9 mouse cellular contexts compared by ENCODE assay signal in the genomic region with DNA sequence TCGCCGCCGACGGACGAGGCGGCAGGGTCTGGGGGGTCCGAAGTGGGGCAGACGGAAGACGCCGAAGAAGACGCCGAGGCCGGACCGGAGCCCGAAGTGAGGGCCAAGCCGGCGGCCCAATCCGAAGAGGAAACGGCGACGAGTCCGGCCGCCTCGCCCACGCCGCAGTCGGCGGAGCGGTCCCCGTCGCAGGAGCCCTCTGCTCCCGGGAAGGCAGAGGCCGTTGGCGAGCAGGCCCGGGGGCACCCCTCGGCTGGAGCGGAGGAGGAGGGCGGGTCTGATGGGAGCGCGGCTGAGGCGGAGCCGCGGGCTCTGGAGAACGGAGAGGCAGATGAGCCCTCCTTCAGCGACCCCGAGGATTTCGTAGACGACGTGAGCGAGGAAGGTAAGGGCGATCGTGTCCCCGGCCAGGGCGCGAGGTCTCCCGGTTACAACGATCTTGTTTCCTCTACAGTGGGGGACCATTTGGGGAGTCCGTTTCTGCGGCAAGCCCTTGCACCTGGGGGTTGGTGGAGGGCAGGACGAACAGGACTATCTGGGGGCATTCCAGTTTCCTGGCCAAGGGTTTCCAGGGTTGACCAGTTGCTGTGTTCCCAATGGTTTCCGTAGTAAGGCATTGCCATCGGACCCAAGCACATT. TPM values are rescaled to one million over a fixed set of nuclear protein-coding genes. Genes with fewer than 3 reads are reported as not detected.
DNase-seq lines count a peak whose midpoint lies in the region; ATAC-seq and TF ChIP-seq lines count a peak whose summit lies in the region.
"Had no signal": no experiment of that assay in that cellular context is flagged by ENCODE, and none has a peak within 500 bp of the region (broad histone marks: within the 10 kb centered on the region; RNA-seq: fewer than 3 reads in every experiment).

No protein-coding gene starts in this region.

- no peak for TF ChIP-seq CTCF in layer of hippocampus, adult 2 months (conservative IDR thresholded peaks at IDR 0.05)

- H3K9me3 ChIP-seq in embryonic facial prominence, embryonic 11.5 days (replicated peaks; ENCODE audit: control insufficient read depth, low read length): no peaks in the 10 kb centered on the region
- H3K9me3 ChIP-seq in intestine, embryonic 15.5 days: no peaks in the 10 kb centered on the region
- no peaks in the 10 kb centered on the region for H3K9me3 ChIP-seq in midbrain, embryonic 11.5 days (ENCODE audit: control insufficient read depth, low read length)

- under 1% methylated on average over 62 of the region's 62 CpGs for WGBS in embryonic facial prominence, embryonic 11.5 days
- WGBS in intestine, embryonic 15.5 days: under 1% methylated on average over 61 of the region's 62 CpGs
- under 1% methylated on average over 57 of the region's 62 CpGs for WGBS in midbrain, embryonic 11.5 days

- H3K9ac ChIP-seq in embryonic facial prominence, embryonic 11.5 days (replicated peaks; ENCODE audit: low read length): peak overlapping the region; percentile 93
- H3K9ac ChIP-seq in intestine, embryonic 15.5 days: peak overlapping the region; percentile 97
- peak overlapping the region; percentile 97 for H3K9ac ChIP-seq in midbrain, embryonic 11.5 days (ENCODE audit: low read length)

- peaks cover 5% of the 10 kb centered on the region; the same call in 1 of the 2 replicates for H3K4me1 ChIP-seq in embryonic facial prominence, embryonic 11.5 days (ENCODE audit: control insufficient read depth, insufficient read depth, low read length)
- peaks cover 12% of the 10 kb centered on the region for H3K4me1 ChIP-seq in intestine, embryonic 15.5 days (replicated peaks)
- H3K4me1 ChIP-seq in midbrain, embryonic 11.5 days (ENCODE audit: control insufficient read depth, insufficient read depth, low read length): peaks cover 19% of the 10 kb centered on the region

- no peak; the same call in 1 of the 2 replicates for ATAC-seq in embryonic facial prominence, embryonic 11.5 days (replicated peaks; ENCODE audit: insufficient number of reproducible peaks, low FRiP score, low TSS enrichment, low read depth)
- ATAC-seq in intestine, embryonic 15.5 days: peak; percentile 54
- ATAC-seq in midbrain, embryonic 11.5 days (ENCODE audit: low FRiP score): peak; percentile 56

- H3K27me3 ChIP-seq in embryonic facial prominence, embryonic 11.5 days (ENCODE audit: control insufficient read depth, insufficient read depth, low read length): no peaks in the 10 kb centered on the region
- no peaks in the 10 kb centered on the region for H3K27me3 ChIP-seq in intestine, embryonic 15.5 days (replicated peaks)
- no peaks in the 10 kb centered on the region for H3K27me3 ChIP-seq in midbrain, embryonic 11.5 days (ENCODE audit: control insufficient read depth, insufficient read depth, low read length)

- H3K4me3 ChIP-seq in layer of hippocampus, adult 2 months: peak overlapping the region; percentile 98
- peak overlapping the region; percentile 80 for H3K4me3 ChIP-seq in embryonic facial prominence, embryonic 11.5 days (ENCODE audit: low read depth, low read length)
- H3K4me3 ChIP-seq in intestine, embryonic 15.5 days (replicated peaks): peak overlapping the region; percentile 100
- H3K4me3 ChIP-seq in midbrain, embryonic 11.5 days (ENCODE audit: low read depth, low read length): peak overlapping the region; percentile 99

- H3K27ac ChIP-seq in layer of hippocampus, adult 2 months: peak overlapping the region; percentile 100
- H3K27ac ChIP-seq in embryonic facial prominence, embryonic 11.5 days (replicated peaks; ENCODE audit: low read depth, low read length): no peak overlapping the region; the same call in 1 of the 2 replicates
- H3K27ac ChIP-seq in intestine, embryonic 15.5 days: peak overlapping the region; percentile 95
- H3K27ac ChIP-seq in midbrain, embryonic 11.5 days (ENCODE audit: low read depth, low read length): no peak overlapping the region; the same call in 1 of the 2 replicates

- peak overlapping the region; percentile 79 for H3K4me2 ChIP-seq in embryonic facial prominence, embryonic 11.5 days (ENCODE audit: low read depth, low read length)
- H3K4me2 ChIP-seq in intestine, embryonic 15.5 days (replicated peaks): peak overlapping the region; percentile 78
- H3K4me2 ChIP-seq in midbrain, embryonic 11.5 days: peak overlapping the region; percentile 76

- peak; percentile 58 for DNase-seq in adrenal gland, postnatal 10 days
- no peak for DNase-seq in adrenal gland, adult (ENCODE audit: inconsistent age in 2 of 2, low spot score in 1 of 2)
- DNase-seq in layer of hippocampus, adult 2 months (ENCODE audit: low spot score in 2 of 2): peak in 1 of 2 experiments; percentile 15
- DNase-seq in layer of hippocampus, postnatal 10 days (ENCODE audit: low spot score in 2 of 2): no peak
- no peak for DNase-seq in embryonic facial prominence, embryonic 11.5 days (ENCODE audit: low spot score)
- peak; percentile 94 for DNase-seq in midbrain, embryonic 11.5 days (ENCODE audit: low spot score, missing footprints)
- DNase-seq in B cell, adult 2 months: no peak

- H3K36me3 ChIP-seq in embryonic facial prominence, embryonic 11.5 days (replicated peaks; ENCODE audit: control insufficient read depth, insufficient read depth, low read depth, low read length): no peaks in the 10 kb centered on the region; the same call in 1 of the 2 replicates
- no peaks in the 10 kb centered on the region for H3K36me3 ChIP-seq in intestine, embryonic 15.5 days
- no peaks in the 10 kb centered on the region for H3K36me3 ChIP-seq in midbrain, embryonic 11.5 days (ENCODE audit: control insufficient read depth, insufficient read depth, low read length)

RNA-seq across cellular contexts. Expression of gene Eif3b, which starts 0.4 kb away (rescaled TPM):
- total RNA-seq in adrenal gland, postnatal 10 days (2021): 100 to 1,000 TPM; 132 to 140 TPM
- 10 to 100 TPM; 83.9 to 86.7 TPM for total RNA-seq in layer of hippocampus, adult 2 months (2021)
- 100 to 1,000 TPM; 126 to 128 TPM for total RNA-seq in layer of hippocampus, postnatal 10 days (2021)
- 210 and 215 TPM in 2 replicates for polyA plus RNA-seq in embryonic facial prominence, embryonic 11.5 days (2014; fragmentation: Nextera tagmentation; extraction: Ambion mirVana)
- polyA plus RNA-seq in intestine, embryonic 15.5 days (2015; fragmentation: Nextera tagmentation; extraction: Ambion mirVana): 127 and 142 TPM in 2 replicates
- 163 and 166 TPM in 2 replicates for polyA plus RNA-seq in midbrain, embryonic 11.5 days (2014; fragmentation: Nextera tagmentation; extraction: Ambion mirVana)

RNA-seq across cellular contexts. Expression of gene Gm4869, which starts 25.9 kb away (rescaled TPM):
- total RNA-seq in adrenal gland, postnatal 10 days (2021): under 1 TPM in 1 of 2 experiments, not detected in 1; 0.15 TPM
- not detected for total RNA-seq in layer of hippocampus, adult 2 months (2021)
- not detected for total RNA-seq in layer of hippocampus, postnatal 10 days (2021)
- polyA plus RNA-seq in embryonic facial prominence, embryonic 11.5 days (2014; fragmentation: Nextera tagmentation; extraction: Ambion mirVana): 0.07 TPM in 1 of 2 replicates, not detected in the other
- polyA plus RNA-seq in intestine, embryonic 15.5 days (2015; fragmentation: Nextera tagmentation; extraction: Ambion mirVana): not detected in 2 replicates
- not detected in 2 replicates for polyA plus RNA-seq in midbrain, embryonic 11.5 days (2014; fragmentation: Nextera tagmentation; extraction: Ambion mirVana)
- polyA plus RNA-seq: gonadal fat pad, adult 2 months had no signal

RNA-seq across cellular contexts. Expression of gene Snx8, which starts 30.5 kb away (rescaled TPM):
- 10 to 100 TPM; 19.7 to 20.3 TPM for total RNA-seq in adrenal gland, postnatal 10 days (2021)
- 10 to 100 TPM in 1 of 2 experiments, 1 to 10 TPM in 1; 9.8 to 12.1 TPM for total RNA-seq in layer of hippocampus, adult 2 months (2021)
- 10 to 100 TPM; 14.9 to 15.5 TPM for total RNA-seq in layer of hippocampus, postnatal 10 days (2021)
- 6.9 and 7.4 TPM in 2 replicates for polyA plus RNA-seq in embryonic facial prominence, embryonic 11.5 days (2014; fragmentation: Nextera tagmentation; extraction: Ambion mirVana)
- polyA plus RNA-seq in intestine, embryonic 15.5 days (2015; fragmentation: Nextera tagmentation; extraction: Ambion mirVana): 23.0 and 27.2 TPM in 2 replicates
- polyA plus RNA-seq in midbrain, embryonic 11.5 days (2014; fragmentation: Nextera tagmentation; extraction: Ambion mirVana): 7.4 and 9.9 TPM in 2 replicates

Comparison
In these comparisons a context has a peak if more than half of its experiments do, and no peak if none do; other contexts are left out.
1. DNase-seq: peak in adrenal gland, postnatal 10 days (single experiment) and midbrain, embryonic 11.5 days (single experiment); none in adrenal gland, adult (0 of 2), layer of hippocampus, postnatal 10 days (0 of 2), embryonic facial prominence, embryonic 11.5 days (single experiment) and B cell, adult 2 months (0 of 2).
2. H3K27ac ChIP-seq: peak in layer of hippocampus, adult 2 months (single experiment) and intestine, embryonic 15.5 days (single experiment); none in embryonic facial prominence, embryonic 11.5 days (single experiment) and midbrain, embryonic 11.5 days (single experiment).
3. Peak in every context shown above with its lines, with median percentiles within 50 percentile points of each other: H3K4me3 ChIP-seq, H3K4me2 ChIP-seq and H3K9ac ChIP-seq.